Mouse (Mus musculus) spleen, postnatal 10 days (tissue): ENCODE results near the gene Ndufs2.

ENCODE experiments used
- DNase-seq, 2 experiments: peaks; one replicate each; pipeline ENCODE4 v3.0.0; 2021 to 2022; ENCODE audit warnings: low spot score in 2 of 2

Gene Ndufs2

DNA sequence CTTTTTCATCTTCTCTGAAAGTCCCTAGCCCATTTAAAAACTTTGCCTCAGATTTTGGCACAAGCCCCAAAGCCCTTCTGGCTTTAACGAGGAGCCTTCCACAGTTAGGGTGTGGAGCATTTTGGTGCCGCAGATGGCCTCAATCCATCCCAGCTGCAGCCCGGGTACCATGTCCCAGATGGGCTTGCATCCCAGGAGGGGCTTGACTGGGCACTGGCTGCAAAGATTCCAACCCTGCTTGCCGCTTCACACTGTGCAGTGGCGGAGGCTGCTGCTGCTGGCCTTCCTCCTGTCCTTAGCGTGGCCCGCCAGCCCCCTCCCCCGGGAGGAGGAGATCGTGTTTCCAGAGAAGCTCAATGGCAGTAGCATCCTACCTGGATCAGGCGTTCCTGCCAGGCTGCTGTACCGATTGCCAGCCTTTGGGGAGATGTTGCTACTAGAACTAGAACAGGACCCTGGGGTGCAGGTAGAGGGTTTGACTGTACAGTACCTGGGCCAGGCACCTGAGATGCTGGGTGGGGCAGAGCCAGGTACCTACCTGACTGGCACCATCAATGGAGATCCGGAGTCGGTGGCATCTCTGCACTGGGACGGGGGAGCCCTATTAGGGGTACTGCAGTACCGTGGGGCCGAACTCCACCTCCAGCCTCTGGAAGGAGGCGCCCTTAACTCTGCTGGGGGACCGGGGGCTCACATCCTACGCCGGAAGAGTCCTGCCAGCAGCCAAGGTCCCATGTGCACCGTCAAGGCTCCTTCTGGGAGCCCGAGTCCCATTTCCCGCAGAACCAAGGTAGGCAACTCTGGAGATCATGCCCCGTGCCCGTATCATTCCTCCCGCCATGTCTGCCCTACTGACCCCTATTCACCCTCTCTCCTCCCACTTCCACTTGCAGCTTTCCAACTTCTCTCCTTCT is at the start of gene Ndufs2:
TSS of gene Ndufs2 (minus strand) at position 709 of the 914 bp plus-strand sequence.
- DNase-seq = no peak

DNA sequence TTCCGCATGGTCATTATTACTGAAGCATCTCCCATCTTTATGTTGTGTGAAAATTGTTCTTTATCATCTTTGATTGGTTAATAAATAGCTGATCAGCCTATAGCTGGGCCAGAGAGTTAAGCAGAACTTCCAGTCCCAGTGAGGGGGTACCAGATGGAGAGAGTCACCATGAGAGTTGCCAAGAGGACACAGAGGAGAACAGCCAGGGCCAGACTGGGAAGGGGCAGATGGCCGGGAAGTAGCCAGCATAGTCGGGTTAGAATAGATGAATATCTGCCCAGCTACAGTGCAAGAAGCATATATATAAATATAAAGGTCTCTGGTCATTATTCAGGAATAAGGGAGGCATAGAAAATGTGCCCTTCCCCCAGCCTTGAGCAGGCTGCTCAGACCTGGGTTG is 47.0 kb upstream of the Ndufs2 start:
- no peak for DNase-seq

DNA sequence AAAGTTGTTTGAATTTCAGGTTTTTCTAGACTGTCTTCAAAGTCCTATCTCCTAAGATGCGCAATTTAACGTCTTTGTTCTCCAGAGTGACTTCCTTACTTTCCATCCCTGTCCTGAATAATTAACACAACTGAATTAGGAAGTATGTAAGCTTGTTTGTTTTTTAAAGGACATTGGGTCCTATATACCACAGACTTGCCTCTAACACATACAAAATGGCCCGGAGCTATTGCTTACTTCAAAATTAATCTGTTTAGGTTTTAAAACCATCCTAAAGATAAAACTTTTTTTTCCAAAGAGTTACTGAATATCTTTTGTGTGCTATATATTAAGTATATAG is 43.8 kb upstream of the Ndufs2 start:
- DNase-seq = no peak

DNA sequence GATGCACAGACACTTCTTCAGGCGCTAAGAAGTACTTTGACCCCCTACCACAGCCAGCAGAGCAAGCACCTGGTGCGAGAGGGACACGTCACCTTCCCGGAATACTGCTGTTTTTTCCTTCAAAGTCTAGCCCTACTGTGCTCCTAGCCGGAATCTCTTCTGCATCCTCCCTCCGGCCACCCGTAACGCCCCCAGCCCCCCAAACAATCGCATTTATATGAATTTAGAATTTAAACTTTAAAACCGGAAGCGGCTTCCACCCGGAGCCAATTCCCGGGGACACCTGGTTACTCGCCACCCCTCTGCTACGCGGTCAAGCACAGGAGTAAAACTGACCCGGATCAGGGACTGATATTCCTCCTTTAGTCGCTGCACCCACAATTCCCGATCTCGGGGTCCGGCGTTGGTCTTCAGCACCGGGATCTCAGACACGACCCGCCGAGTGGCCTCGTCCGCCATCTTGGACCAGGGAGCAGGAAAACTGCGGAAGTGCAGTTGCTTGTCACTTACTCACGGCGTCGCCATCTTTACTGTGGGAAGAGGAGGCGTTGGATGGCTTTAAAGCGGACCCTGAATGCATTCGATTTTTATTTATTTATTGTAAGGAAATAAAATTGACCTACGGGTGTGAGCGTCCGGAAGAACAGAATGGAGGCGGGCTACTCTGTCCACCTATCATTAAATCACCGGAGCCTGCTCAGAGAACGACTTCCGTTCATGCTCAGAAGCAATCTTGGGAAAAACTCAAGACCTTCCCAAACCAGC is 43.3 kb upstream of the Ndufs2 start, which contains the start of gene Ufc1:
TSS of gene Ufc1 (minus strand) at position 727 of the 765 bp plus-strand sequence.
- DNase-seq = peak; percentile 86 to 90

DNA sequence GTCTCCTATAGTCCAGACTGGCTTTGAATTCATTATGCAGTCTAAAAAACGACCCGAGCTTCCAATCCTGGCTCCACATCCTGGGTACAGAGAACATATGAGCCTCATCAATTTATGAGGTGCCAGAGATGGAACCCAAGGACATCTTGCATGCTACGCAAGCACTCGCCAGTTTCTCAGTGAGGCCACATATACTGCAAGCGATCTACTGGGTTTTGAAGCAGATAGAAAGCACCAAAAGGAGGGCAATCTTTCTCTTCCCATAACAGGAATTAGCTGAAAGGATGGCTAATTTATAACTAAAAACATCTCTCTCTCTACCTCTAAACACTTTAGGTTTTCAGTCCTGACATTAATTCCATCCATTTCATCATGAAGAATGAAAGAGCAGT is 42.7 kb upstream of the Ndufs2 start:
- DNase-seq = no peak

DNA sequence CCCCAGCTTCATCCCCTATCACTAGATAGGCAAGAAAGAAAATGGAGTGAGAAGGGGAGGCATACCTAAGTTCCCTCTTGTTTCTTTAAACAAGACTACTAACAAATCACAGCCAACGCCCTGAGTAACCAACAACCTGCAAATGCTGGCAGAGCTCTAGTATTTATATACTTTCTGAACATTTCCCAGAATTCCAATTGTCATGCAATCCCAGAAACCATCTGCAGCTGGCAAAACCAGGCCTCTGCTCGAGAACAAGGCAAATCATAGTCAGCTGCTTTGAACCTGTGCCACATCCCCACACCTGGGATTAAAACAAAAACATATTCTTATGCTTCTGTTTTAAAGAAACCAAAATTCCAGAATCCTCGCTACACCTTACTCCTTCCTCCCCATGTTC is 42.2 kb upstream of the Ndufs2 start:
- DNase-seq = no peak

DNA sequence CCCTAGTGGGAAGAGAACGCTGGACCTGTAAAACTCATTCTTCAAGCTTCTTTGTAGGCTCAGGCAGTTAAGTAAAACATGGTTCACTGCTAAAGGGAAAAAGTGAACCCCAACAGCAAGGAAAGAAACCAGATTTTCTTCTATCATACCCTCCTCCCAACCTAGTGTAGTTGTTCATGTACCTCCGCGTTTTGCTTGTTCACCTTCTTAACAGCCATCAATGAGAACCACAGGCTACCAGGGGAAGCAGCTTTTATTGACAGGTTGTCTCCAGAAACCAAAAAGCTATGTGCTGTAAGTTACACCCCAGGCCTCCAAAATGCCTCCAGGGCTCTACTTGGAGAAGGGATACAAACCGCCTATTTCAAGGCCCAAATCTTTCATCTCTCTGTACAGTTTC is 37.1 kb upstream of the Ndufs2 start:
- DNase-seq = no peak

DNA sequence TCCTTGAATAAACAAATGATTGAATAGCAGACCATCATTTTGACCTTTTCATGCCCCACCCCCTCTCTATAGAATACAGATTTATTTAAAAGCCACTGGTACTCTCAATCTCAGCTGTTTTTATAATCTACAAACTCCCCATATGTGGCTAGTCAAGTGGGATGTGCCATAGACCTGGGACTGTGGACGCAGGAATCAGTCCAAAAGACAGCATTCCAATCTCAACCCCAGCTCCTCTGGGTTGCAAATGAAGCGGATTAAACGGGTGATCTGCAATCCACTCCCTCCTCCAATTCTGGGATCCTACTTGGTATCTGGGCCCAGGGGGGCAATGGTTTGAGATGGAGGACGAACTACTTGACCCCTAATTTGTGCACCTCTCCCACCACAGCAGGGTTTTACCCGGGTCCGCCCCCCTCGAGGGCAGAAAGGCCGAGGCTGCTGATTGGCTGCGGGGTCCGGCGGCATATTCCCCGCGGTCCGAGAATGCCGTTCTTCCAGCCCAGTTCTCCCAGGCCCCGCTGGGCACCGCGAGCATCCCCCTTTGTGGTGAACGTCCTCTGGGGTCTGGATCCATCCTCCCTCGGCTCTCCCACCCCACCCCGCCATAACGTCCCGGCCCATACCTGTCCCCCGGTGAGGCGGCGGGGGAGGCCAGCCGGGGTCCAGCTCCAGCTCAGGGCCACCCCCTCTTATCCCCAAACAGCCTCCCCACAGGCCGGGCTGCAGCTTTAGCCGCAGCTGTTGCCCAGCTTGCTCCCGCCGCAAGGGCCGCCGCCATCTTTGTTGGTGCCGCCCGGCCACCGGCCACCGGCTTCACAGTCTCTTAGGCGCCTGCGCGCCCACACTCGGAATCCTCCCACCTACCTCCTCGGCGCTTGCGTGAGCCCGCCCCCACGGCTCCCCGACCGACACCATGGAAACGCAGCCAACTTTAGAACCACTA is 36.2 kb upstream of the Ndufs2 start, which contains the start of gene Usp21:
TSS of gene Usp21 (minus strand) at position 856 of the 946 bp plus-strand sequence.
- peak; percentile 88 to 96 for DNase-seq

DNA sequence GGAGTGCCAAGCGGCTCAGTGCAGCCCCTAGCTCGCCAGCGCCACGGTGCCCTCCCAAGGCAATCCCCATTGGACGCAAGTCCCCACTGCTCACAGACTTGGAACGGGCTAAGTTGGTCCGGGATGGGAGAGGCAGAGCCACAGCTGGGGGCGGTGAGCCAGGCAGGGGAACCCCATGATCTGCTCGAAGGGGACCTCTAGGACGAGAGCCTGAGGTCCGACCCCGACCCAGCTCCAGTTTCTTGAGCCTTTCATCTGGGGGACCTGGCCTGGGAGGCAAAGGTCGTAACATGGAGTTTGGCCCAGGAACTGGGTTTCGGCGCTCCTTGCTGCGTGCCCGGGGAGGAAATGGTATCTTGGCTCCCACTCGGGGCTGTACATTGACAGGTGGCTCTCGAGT is 35.3 kb upstream of the Ndufs2 start:
- DNase-seq = no peak

DNA sequence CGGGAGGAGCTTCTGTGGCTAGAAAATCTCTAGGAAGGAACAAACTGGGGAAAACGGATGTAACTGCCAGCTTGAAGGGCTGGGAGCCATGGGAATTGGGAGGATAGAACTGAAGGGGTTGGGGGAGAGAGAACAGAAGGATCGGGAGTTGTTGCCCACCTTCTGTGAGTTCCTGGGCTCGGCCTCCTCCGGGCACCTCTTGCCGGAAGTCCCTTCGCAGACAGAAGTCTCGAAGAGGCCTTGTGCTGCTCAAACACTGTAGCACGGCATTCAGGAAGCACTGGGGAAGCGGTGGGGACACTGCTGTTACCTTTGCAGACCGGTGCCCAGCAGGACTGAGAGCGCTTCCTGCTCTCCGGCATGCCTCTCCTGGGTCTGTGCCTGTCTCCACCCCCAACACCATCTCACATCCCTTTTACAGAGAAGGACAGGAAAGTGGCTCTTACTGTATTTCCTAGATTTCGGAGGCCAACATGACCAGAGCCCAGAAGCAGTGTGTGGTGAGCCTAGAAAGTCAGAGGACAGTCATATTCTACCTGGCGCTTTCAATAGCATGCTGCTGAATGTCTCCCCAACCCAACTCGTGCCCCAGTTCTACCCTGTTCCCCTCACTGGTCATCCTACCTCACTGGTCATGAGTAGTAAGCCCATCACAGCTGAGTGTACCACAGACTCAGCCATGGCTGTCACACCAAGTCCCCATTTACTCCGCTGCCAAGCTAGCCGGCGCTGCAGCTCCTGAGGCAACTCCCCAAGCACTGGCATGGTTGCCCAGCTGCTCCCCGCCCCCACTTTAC is 34.1 kb upstream of the Ndufs2 start:
- DNase-seq = no peak

DNA sequence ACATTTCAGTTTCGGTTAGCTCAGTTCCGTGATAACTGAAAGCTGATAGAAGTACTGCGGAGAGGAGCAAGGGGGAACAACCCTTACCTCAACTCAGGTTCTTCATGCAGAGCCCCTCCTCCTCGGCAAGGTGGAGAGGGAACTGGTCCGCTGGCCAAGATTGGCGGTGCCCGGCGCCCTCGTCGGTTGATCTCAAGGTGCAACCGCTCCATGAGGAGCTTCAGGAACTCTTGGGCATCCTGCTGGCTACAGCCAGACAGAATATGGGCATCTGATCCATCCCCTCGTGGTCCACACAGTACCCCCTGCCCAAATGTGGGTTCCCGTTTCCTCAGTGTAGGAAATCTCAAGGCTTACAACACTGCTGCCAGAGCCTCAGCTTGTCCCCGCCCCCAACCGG is 33.3 kb upstream of the Ndufs2 start:
- no peak for DNase-seq

DNA sequence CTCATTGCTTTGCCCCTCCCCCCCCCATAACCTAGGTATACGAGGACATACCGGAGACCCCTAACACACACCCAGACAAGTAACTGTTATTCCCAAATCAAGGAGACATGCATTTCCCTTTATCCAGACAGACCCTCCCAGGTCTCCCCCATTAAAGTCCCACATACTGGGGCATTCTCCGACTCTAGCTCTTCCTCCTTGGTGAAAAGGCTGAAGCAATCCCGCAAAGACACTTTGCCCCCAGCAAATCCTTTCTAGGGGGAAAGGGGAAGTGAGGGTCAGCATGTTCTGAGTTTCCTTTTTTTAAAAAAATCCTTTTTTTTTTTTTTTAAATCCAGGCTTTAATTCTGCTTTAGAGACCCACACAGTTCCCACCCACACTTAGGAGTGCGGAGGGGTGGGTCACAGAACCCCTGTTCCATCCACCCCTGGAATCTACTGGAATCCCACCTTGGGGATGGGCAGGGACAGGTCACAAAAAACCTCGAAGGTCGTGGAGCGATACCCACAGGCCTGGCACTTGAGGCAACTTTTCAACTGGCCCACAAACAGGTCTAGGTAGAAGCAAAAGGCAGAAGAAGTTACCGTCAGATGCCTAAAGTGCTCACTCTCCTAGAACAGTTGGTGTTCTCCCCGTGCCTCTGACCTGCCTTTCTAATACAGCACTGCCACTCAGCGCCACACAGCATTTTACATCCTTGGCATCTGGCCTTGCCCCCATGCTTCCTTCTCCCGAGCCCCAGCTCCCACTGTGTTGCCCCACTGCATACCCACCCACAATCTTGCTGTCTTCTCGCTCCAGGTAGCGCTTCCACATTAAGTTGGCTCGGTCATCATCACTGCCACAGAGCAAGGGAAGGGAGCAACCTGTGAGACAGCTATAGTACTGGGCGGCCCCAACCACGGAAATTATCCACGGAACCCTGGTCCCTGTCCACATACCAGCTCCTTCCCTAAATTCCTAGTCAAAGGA is 32.3 kb upstream of the Ndufs2 start:
- DNase-seq = no peak

DNA sequence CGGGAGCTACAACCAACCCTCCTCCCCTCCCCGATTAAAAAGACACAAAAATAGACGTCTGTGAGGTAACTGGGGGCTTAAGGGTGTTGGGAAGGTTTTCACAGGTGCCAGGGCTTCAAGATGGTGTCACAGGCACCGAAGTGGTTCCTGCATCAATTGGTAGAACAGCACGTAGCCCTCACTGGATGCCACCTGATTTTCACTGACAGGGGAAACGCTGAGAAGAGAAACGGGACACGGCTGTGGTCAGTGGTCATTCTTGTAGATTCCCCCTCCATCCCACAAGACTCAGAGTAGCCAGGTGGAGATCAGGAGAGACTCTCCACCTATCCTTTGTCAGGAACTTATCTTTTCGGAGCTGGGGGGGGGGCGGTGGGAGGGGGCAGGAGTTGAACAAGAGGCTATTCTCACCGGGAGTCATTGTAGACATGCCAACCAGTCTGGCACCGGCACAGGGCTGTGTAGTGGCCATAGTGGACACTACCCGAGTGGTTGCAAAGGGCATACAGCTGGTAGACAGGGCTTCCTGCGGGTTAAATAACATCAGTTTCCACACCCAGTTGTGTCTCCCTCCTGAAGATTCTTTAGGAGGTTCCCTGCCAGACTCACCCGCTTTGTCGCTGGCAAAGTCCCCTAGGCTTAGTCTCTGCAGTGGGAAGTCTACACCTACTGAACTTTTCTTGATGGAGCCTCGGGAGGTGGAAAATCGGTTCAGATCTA is 31.1 kb upstream of the Ndufs2 start:
- peak in 1 of 2 experiments; percentile 27 for DNase-seq

DNA sequence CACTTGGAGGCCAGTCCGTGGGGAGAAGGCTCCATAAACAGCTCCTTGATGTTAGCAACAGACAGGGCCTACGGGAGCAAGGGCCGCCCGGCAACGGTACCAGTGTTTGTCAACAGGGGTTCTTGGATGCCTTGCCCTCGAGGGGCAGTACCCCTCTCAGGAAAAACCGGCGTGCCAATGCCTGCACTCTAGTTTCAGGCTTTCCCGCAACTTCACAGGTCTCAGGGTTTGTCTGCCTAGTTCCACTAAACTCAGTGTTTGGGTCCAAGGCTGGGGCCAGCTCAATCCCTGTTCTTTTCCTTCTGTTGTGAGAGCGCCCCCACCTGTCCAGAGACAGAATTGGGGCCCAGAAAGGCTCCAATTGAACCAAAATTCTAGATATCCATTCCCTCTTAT is 30.3 kb upstream of the Ndufs2 start:
- DNase-seq = peak; percentile 92 to 93

DNA sequence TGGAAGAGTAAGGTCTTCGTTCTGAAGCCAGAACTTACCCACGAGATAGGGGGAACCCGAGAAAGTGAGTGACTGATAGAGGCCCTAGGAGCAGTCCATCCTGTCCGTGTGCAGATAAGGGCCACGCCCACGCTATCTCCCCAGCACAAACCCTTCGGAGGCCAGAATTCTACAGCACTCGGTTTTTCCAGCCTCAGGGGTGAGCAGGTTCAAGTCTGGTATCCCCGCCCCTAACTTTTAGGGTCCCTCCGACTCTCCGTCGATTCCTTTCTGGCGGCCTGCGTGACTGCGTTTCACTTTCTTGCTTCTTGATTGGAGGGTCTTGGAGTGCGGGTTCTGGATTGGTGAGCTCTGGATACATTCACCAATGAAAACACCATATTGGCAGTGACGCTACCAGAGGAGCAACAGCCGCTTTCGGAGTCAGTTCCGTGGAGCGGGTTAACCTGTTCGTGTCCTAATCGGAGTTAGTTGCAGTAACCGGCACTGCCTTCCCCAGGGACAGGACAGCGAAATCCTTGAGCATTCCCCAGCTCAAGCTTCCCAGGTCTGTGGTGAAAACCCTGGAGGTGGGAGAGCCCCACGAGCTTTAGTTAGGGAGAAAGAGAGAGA is 29.8 kb upstream of the Ndufs2 start, which contains the start of gene Ppox:
TSS of gene Ppox (minus strand) at position 271 of the 612 bp plus-strand sequence.
- DNase-seq = peak; percentile 84 to 93

DNA sequence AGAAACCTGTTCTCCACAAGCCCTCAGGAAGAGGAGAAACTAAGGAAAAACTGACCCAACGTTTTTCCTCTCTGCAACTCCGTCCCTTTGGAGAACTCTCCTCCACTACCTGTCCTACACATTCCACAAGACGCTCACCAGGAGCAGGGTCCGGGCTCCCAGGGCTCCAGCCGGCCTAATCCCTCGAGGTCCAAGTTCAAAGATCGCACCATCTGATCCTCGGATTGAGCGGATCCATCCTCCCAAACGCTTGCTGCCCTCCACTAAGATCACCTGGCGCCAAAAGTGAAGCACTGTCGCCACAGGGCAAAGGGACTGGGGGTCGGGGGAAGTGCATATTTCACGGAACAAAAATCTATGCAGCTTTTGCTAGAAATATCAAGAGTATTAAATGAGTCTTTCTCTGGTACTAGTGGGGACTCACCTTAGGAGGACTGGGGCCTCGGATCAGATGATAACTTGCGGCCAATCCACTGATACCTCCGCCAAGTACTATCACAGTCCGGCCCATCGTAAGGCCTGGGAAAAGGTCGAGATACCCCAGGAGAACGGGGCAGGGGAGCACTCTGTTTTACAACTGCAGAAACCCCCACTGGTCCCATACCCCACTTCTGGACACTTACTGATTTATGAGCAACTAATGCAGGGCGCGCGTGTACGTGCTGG is 29.2 kb upstream of the Ndufs2 start:
- DNase-seq = peak in 1 of 2 experiments; percentile 50

DNA sequence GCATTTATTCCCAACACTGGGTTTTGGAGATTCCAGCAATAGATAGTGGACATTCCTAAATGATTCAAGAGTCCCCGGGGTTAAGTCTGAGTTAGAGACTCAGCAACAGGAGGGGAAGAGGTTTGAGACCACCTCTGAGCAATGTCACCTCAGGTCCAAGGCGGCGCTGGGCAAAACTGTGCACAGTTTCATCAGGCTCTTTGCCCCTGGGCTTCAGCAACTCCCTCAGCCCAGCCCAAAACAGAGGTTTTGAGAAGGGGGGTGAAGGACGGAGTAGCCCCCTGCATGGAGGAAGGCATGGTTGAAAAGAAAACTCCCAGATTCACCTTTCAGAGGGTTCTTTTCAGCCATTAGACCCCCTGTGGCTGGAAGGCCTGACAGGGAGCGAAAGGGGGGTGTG is 28.5 kb upstream of the Ndufs2 start:
- peak in 1 of 2 experiments; percentile 38 for DNase-seq
